Mouse (Mus musculus) induced T-regulatory cell, adult 2 months (primary cell): ENCODE data around the gene Trappc1.

ENCODE experiments used
- DNase-seq: peaks from one replicate; pipeline ENCODE4 v3.0.0-alpha.2; 2012; ENCODE audit warnings: low read depth

Gene Trappc1

GRCm38 (mm10) chr11:69328517-69328916 is 4.7 kb downstream of the Trappc1 start:
- DNase-seq: no peak

- no peak for DNase-seq
Observed at GRCm38 (mm10) chr11:69331152-69331551, 7.4 kb downstream of the Trappc1 start.

DNA sequence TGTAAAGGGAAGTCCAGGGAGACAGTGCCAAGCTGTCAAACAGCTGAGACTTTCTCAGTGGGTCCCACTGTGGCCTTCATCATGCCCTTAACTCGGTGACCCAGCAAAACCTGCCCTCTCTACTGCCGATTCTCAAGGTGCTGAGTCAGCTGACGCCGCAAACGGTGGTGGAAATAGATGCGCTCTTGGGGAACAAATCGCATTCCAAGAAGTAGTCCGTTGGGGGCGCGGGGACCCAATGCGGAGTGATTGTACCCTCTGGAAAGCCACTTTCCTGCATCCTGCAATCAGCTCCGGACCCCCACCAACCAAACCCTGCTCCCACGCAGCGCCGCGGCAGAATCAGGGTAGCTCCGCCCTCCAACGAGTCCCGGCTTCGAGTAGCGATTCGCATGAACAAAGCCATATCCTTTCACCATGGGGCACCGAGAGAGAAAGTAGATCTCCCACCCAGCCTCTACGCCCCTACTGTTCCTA is 8.2 kb downstream of the Trappc1 start:
- DNase-seq: peak; percentile 86

DNA sequence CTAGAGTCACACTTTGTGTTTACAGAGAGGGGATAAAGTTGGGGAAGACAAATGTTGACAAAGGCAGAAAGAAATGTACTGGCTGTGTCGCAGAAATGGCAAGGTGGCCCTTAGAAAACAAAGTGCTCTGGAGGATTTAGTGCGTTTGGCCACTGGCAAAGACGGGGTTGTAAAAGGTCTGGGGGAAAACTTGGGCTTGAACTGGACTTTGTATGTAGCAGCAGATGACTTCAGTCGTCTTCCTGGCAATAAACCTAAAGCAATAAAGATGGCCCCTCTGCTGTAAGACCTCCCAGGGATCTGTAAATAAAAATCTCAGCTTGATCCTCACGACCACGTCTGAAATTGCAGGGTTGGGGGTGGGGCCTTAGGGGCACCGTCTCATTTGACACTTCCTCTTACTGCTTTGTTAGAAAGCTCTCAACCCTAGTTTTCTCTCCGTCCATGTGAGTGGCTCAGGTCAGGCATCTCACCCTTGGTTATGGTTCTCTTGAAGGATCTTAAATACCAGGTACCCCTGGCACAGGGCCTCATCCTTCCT is 9.0 kb downstream of the Trappc1 start:
- no peak for DNase-seq

DNA sequence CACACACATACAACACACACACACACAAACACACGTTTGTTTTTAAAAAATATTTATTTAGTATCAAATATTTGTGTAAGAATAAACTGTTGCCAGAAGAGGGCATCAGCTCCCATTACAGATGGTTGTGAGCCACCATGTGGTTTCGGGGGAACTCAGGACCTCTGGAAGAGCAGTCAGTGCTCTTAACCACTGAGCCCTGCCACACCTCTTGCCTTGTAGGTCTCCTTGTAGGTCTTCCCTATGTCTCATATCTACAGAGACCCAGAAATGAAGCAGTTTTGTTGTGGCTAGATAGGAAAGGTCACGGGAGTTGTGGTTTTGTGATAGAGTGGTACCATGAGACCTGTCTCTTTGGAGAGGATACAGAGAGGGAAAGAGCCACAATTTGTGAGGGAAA is 10.1 kb downstream of the Trappc1 start:
- DNase-seq: peak; percentile 53

DNA sequence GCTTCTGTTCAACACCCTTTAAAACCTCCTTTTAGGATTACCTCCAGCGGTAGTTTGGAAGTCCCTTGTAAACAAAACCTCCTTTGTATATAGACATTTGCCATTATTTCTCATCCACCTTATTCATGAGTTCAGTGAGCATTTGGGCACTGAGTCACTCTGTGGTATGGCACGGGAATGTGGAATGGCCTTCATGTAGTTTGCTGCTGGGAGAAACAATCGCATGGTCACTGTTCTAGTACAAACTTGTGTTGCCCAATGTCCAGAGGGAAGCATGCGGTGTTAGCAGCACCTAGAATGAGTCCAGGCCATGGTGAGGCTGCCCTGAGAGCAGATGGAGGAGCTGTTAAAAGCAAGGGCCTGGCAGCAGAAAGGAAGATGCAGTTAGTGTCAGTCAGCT is 11.0 kb downstream of the Trappc1 start:
- no peak for DNase-seq

DNA sequence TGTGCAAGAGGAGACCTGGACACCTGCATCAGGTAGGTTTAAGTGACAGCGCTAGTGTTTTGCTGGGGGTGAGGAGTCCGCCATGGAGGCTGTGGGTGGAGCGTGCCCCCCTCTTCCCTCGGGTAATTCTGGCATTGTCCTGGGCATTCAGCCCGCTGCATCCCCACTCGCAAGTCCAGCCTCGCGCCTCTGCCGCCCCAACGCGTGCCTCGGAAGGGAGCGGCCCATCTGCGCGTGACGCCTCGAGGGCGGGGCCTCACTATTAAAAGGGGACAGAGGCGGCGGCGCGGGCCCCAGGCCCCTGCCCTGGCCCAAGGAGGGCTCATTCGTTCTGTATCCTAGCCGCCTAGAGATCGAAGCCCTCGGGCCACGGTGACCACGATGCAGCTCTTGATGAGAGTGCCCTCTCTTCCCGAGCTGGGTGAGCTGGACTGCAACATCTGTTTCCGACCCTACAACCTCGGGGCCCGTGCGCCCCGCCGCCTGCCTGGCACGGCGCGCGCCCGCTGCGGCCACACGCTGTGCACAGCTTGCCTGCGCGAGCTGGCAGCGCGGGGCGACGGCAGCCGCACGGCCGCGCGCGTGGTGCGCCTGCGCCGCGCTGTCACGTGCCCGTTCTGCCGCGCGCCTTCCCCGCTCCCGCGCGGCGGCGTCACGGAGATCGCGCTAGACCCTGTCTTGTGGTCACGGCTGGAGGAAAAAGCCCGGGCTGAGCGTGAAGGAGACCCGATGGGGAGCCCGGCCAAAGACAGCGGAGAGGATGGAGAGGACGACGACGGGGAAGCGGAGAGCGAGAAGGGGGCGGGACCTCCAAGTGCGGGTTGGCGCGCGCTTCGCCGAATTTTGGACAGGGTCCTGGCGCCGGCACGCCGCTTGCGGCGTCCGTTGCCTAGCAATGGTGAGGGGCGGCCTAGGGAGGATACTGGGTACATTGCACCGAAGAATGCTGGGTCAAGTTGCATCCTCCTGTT is 16.7 kb downstream of the Trappc1 start, which contains the start of gene Rnf227:
TSS of gene Rnf227 (plus strand) at position 301 of the 971 bp plus-strand sequence.
- peak; percentile 86 for DNase-seq

DNA sequence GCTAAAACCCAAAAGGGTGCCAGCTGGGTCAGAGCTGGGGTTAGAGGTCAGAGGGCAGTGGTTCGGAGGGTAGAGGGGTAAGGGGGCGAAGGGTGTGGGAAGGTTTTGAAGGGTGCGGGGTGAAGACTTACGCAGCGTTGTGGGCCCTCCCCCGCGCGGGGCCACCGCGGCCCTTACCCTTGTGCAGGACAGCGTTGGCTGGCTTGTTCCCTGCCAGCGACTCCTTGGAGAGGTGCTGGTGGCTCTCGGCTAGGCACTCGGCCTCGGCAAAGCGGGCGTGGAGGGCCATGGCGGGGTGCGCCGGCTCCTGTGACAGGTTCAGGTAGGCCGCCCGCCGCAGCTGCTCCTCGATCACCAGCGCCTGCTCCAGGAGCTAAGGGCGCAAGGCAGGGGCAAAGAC is 22.7 kb downstream of the Trappc1 start:
- no peak for DNase-seq

- no peak for DNase-seq
Observed at GRCm38 (mm10) chr11:69356544-69356943, 32.8 kb downstream of the Trappc1 start.

DNA sequence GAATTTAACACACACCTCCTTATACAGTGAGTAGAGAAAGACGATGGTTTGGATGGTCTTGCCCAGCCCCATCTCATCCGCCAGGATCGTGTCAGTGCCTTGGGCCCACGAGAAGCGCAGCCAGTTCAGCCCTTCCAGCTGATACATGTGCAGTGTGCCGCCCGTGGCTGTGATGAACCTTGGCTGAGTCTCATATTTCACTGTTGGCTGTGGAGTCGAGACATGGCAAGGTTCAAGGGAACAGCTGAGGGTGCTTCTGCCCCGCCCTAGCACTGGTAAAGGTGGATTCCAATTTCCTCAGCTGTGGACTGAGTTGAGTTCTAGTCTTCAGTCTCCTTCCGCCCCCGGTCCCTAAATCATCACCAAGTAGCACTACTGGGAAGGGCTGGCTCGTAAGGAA is 33.9 kb downstream of the Trappc1 start:
- DNase-seq: no peak

- DNase-seq: no peak
Observed at GRCm38 (mm10) chr11:69362021-69362420, 38.2 kb downstream of the Trappc1 start.

DNA sequence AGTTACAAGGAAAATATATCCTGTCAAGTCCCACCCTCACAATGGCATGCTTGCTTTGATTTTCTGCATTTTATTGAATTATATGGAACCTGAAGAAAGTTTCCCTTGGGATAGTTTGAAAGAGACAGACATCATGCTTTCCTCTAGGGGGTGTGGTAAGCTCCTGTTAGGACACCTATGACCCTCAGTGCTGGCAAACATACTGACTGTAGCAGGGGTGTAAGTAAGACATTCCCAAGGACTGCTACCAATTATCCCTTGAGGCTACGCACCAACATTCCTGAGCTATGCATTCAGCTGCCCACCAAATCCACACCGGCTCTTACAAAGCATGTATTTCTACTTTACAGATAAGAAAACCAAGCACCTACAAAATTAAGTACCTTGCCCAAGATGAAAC is 38.7 kb downstream of the Trappc1 start:
- no peak for DNase-seq

DNA sequence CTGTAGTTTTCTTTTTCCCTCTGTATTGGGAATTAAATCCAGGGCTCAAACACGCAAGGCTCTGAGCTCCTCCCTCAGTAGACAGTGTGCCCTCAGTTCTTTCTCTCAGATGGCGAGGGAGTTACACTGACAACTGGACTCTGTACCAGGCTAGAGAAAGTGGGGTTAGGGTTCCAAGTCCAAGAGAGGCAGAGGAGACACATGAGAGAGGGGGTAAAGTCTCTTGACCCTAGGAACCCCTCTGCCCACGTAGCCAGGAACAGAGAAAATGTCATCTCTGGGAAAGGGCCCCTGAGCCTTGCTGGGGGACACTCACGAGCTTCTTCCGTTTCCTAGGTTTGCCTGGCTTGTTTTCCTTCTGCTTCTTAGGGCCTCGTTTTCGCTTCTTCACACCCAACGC is 40.6 kb downstream of the Trappc1 start:
- no peak for DNase-seq

DNA sequence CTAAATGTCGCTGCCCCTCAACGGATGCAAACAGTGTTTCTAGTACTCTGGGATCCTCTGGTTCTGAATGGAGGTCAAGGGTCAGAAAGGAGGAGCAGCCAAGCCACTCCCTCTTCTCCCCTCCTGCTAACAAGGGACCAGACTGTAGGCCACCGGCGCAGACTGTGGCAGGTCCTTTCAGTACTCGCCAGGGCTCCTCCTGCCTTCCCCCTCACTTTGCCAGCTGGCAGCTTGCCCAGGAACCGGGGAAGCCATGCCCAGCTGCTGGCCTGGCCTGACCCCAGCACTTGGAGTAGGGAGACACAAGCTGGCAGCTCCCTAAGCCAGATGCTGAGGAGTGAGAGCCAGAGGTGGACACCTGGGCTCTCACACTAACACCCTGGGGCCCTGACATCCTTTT is 41.1 kb downstream of the Trappc1 start:
- DNase-seq: peak; percentile 33

- peak; percentile 39 for DNase-seq
Observed at GRCm38 (mm10) chr11:69365722-69366121, 41.9 kb downstream of the Trappc1 start.

GRCm38 (mm10) chr11:69366157-69366854 is 42.5 kb downstream of the Trappc1 start:
- peak; percentile 99 for DNase-seq

DNA sequence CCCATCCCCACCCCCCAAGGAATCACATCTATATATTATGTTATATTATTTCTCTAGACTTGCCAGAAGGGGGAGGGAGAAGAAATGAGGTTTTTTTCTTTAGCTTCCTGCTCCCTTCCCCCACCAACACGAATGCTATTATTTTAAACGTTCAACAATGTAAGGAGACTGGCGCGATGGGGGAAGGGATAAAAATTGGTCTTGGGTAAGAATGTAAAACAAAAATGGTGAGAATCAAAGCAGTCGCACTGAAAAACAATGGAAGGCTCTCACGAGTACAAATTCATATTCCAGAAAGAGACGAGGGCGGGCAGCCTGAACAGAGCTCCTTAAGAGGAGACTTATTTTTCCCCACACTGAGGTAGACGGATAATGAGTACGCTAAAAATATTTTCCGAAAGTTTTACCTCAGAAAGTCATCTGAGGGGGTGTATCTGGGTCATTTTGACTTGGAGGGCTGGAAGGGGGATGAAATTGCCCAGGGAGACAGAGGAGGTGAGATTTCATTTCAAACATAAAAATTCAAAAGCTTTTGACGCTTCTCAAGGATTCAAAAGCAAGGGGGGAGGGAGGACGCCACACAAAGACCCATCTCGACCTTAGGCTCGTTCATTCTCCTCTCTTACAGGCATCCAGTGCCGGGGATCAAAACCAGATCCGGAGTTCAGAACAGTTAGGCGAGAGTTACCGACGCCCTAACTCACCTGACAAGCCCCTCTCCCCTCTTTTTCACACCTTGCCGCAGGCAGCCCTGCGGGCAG is 43.3 kb downstream of the Trappc1 start:
- DNase-seq: no peak

DNA sequence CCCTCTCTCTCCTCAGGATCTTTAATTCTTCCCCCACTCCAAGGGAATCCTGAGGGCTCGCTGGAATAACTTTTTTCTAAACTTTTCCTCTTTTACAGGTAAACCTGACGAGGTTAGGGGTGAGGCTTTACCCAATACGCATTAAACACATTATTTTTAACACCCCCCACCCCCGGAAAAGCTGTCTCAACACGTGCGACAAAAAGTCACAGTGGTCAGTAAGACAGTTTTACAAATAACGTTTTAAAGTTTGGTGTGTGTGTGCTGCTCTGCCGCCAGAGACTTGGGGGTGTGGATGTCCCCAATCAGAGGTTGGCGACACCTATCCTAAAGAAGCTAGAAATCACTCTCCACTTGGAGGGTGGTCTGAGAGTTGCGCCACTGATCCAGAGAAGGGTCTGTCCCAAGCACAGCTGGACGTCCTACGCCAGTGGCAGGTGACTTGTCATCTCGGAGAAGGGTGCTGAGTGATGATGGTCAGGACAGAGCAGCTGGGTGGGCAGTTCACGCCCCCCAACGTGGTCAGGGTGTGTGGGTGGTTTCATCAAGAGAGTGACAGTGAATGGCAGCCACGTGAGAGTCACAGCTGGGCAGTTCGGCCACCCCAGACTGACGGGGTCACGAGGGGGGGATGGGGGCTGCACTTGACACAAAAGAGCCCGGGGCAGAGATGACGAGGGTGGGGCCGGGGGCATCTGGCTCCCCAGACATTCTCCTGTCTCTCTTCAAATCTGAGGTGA is 44.0 kb downstream of the Trappc1 start:
- DNase-seq: peak; percentile 64

DNA sequence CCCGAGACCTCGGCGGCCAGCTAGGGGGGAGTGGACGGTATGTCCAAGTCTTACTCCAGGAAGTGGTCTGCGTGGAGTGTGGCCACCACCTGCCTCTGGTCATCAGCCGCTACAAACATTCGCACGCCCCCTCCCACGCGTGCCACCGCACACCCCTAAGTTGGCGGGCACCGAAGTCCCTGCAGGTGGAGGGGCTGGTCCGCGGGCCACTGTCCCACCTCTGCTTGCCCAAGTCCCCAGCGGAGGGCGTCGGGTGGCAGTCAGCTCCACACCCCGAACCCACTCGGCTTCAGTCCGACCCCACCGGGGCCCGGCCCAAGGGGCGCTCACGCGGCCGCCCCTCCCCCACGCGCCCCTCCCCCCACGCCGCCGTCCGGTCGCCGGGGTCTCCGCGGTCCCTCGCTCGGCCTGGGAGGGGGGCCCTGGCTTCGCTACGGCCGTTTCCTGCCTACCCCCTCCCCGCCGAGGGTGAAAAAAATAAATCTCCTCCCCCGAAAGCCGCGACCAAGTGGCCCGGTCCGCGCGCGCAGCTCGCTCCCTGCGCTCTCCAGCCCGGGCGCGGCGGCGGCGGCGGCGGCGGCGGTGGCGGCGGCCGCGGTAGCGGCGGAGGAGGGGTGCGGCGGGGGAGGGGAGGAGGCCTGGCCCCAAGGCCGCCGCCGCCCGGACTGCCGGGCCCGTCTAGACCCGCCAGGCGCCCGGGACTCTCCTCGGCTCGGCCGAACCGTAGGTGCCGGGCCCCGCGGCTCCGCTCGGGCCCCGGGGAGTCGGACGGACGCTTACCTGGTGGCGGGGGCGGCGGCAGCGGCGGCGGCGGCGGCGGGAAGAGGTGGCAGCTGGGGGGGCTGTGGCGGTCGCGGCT is 44.8 kb downstream of the Trappc1 start:
- DNase-seq: peak; percentile 67
